Mouse (Mus musculus) adrenal gland, adult 8-10 months (tissue): Measurements from ENCODE around the gene Gpatch11. TPM values are rescaled to one million over a fixed set of nuclear protein-coding genes. Genes with fewer than 3 reads are reported as not detected.

Source experiments
- DNase-seq: peaks from one replicate; pipeline ENCODE4 v3.0.0; 2022
- total RNA-seq, 4 experiments: library from RNA; stranded (reverse); gene quantifications; 2 replicates each; pipeline ENCODE4 v1.2.4; 2022

Gpatch11 gene
- total RNA-seq, 4 experiments from 2014 or later = 24.6 to 34.9 (median 29.6) TPM

DNA sequence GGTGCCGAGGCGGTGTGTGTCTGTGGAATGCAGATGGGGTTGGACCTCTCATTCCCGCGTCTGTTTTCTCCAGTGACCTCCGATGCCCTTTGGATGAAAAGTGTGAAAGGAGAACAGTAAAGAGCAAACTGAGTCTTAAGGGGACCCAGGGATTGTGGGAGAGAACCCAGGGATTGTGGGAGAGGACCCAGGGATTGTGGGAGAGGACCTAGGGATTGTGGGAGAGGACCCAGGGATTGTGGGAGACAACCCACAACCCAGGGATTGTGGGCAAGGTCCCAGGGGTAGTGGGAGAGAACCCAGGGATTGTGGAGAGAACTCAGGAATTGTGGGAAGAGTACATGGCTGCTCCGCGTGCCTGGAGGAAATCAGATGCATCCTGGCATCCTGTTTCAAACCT is 59.6 kb downstream of the Gpatch11 start:
- DNase-seq = no peak

DNA sequence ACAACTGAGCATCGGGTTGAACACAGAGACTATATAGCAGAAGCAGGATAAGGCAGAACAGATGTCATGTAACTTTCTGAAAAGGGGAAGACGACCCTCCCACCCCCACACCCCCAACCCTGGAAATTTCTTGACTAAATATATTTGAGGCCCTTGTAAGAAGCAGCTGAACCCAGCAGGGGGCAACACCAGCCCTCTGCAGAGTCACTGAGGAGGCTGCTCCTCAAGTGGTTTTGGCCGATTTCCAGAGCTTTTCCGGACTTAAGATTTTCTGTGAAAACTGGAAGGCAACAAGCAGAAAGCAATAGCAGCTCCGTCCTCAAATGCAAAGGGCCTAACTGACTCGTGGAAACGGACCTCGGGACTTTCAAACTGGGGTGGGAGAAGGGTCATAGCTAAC is 60.0 kb downstream of the Gpatch11 start:
- DNase-seq = no peak

Other genes with a start within 250 kb of the Gpatch11 start
- gene Strn, start 98.4 kb upstream of the Gpatch11 start, total RNA-seq = 10 to 100 TPM; 23.5 to 28.1 (median 27.6) TPM
- 10 to 100 TPM; 34.7 to 46.4 (median 40.2) TPM for gene Heatr5b, start 203 bp upstream of the Gpatch11 start, total RNA-seq
- 10 to 100 TPM; 30.4 to 39.7 (median 35.0) TPM for gene Eif2ak2, start 47.0 kb downstream of the Gpatch11 start, total RNA-seq
- gene Sult6b1, start 71.4 kb downstream of the Gpatch11 start, total RNA-seq = under 1 TPM in 1 of 4 experiments, not detected in 3; 0.40 TPM
- gene Cebpzos, start 80.9 kb downstream of the Gpatch11 start, total RNA-seq = 10 to 100 TPM; 35.3 to 40.9 (median 38.1) TPM
- 10 to 100 TPM; 43.0 to 49.1 (median 44.5) TPM for gene Cebpz, start 101.5 kb downstream of the Gpatch11 start, total RNA-seq
- 10 to 100 TPM; 39.9 to 51.8 (median 49.1) TPM for gene Ndufaf7, start 101.6 kb downstream of the Gpatch11 start, total RNA-seq
- gene Prkd3, start 185.2 kb downstream of the Gpatch11 start, total RNA-seq = 10 to 100 TPM; 26.2 to 34.8 (median 30.1) TPM
- 1 to 10 TPM; 6.3 to 9.1 (median 7.2) TPM for gene Qpct, start 216.3 kb downstream of the Gpatch11 start, total RNA-seq